Mouse (Mus musculus) liver, postnatal 0 days (tissue): ENCODE measurements around the gene Ralgps1. TPM values are rescaled to one million over a fixed set of nuclear protein-coding genes. Genes with fewer than 3 reads are reported as not detected.

Source experiments
- ATAC-seq: fragments of 200-750 bp; cut with Nextera tagmentation; 2 replicates; pipeline ENCODE4 v1.8.0; 2017; ENCODE audit warnings: mild to moderate bottlenecking, moderate library complexity
- DNase-seq: peaks from one replicate; pipeline ENCODE4 v3.0.0-alpha.2; 2016
- H3K27ac ChIP-seq: fragments of 300-500 bp; sonication (generic); 2 replicates; pipeline ENCODE4 v1.5.1; 2014; ENCODE audit warnings: antibody characterized with exemption, moderate library complexity, mild to moderate bottlenecking, low read depth
- H3K27me3 ChIP-seq: fragments of 300-500 bp; sonication (generic); 2 replicates; pipeline ENCODE4 v1.6.1; 2014; ENCODE audit warnings: low read length, control low read depth, mixed read lengths; ENCODE audit not compliant: insufficient read depth
- H3K36me3 ChIP-seq: fragments of 300-500 bp; sonication (generic); replicated peaks from 2 replicates; pipeline ENCODE4 v1.6.1; 2014; ENCODE audit warnings: mild to moderate bottlenecking, control low read depth, low read length, moderate library complexity, mixed read lengths; ENCODE audit not compliant: insufficient read depth
- H3K4me1 ChIP-seq: fragments of 300-500 bp; sonication (generic); 2 replicates; pipeline ENCODE4 v1.6.1; 2014; ENCODE audit warnings: antibody characterized with exemption, mild to moderate bottlenecking, control low read depth; ENCODE audit not compliant: insufficient read depth
- H3K4me2 ChIP-seq: fragments of 300-500 bp; sonication (generic); 2 replicates; pipeline ENCODE4 v1.6.1; 2014; ENCODE audit warnings: low read depth, mild to moderate bottlenecking, low read length, moderate library complexity, mixed read lengths
- H3K4me3 ChIP-seq: fragments of 300-500 bp; sonication (generic); 2 replicates; pipeline ENCODE4 v1.5.1; 2014; ENCODE audit warnings: low read depth, low read length
- H3K9ac ChIP-seq: fragments of 300-500 bp; sonication (generic); replicated peaks from 2 replicates; pipeline ENCODE4 v1.6.1; 2014; ENCODE audit warnings: mild to moderate bottlenecking, moderate library complexity
- H3K9me3 ChIP-seq: fragments of 300-500 bp; sonication (generic); 2 replicates; pipeline ENCODE4 v1.6.1; 2016; ENCODE audit warnings: mild to moderate bottlenecking, control low read depth, low read length, mixed read lengths
- CTCF ChIP-seq: sonication (generic); IDR thresholded peaks from 2 replicates; pipeline ENCODE4 v1.5.1; 2016; ENCODE audit warnings: antibody characterized with exemption, low read depth
- EP300 ChIP-seq: IDR thresholded peaks from 2 replicates; pipeline ENCODE4 v1.6.1; 2016; ENCODE audit warnings: antibody characterized with exemption, low read depth, mild to moderate bottlenecking
- WGBS: fragments of 180-500 bp; shearing (Covaris S2); extraction: QIAGEN DNeasy Blood & Tissue Kit; methylation state at CpG from one replicate; pipeline ENCODE4 v1.1.7; 2014; ENCODE audit not compliant: insufficient replicate concordance; 5-methylcytosine and 5-hydroxymethylcytosine counted together
- polyA plus RNA-seq: library from polyadenylated mRNA; unstranded; fragments of >200 nt; fragmentation: Nextera tagmentation; extraction: Ambion mirVana; gene quantifications from 2 replicates; pipeline ENCODE4 v1.2.1, GENCODE M21; 2015

The Ralgps1 gene
- polyA plus RNA-seq, 1 experiment from 2014 or later, result 0.83 TPM

GRCm38 (mm10) chr2:33205939-33206525 is 165.3 kb downstream of the Ralgps1 start:
- WGBS, result 59% methylated on average over 14 of the region's 14 CpGs
- no peak for DNase-seq
- no peak for ATAC-seq
- Histone ChIP-seq H3K36me3 (no peaks in the 10 kb centered on the region), H3K4me3 (no peak overlapping the region), H3K9me3 (no peaks in the 10 kb centered on the region), H3K9ac (no peak overlapping the region), H3K27me3 (no peaks in the 10 kb centered on the region), H3K4me1 (peaks cover 14% of the 10 kb centered on the region), H3K4me2 (no peak overlapping the region), H3K27ac (no peak overlapping the region)
- TF ChIP-seq CTCF, result no peak
- TF ChIP-seq EP300, result no peak

- Histone ChIP-seq H3K4me1 (peaks cover 22% of the 10 kb centered on the region), H3K9me3 (no peaks in the 10 kb centered on the region), H3K4me3 (no peak overlapping the region), H3K4me2 (no peak overlapping the region), H3K27me3 (no peaks in the 10 kb centered on the region), H3K27ac (no peak overlapping the region), H3K36me3 (no peaks in the 10 kb centered on the region), H3K9ac (no peak overlapping the region)
- TF ChIP-seq EP300 (no peak), CTCF (no peak)
- WGBS, result 59% methylated on average over 5 of the region's 5 CpGs
- no peak for DNase-seq
- ATAC-seq, result no peak
These were observed 166.3 kb downstream of the Ralgps1 start for GRCm38 (mm10) chr2:33204980-33205379.

- Histone ChIP-seq H3K27me3 (no peaks in the 10 kb centered on the region), H3K27ac (no peak overlapping the region), H3K4me2 (no peak overlapping the region), H3K4me1 (peaks cover 24% of the 10 kb centered on the region), H3K4me3 (no peak overlapping the region), H3K9ac (no peak overlapping the region), H3K36me3 (no peaks in the 10 kb centered on the region), H3K9me3 (no peaks in the 10 kb centered on the region)
- WGBS, result 45% methylated on average over 6 of the region's 6 CpGs
- ATAC-seq (no peak), DNase-seq (no peak)
- no peak for TF ChIP-seq CTCF
- TF ChIP-seq EP300, result no peak
These were observed 168.0 kb downstream of the Ralgps1 start for GRCm38 (mm10) chr2:33203284-33203683.

GRCm38 (mm10) chr2:33200368-33201068 is 170.8 kb downstream of the Ralgps1 start:
- ATAC-seq (peak; percentile 63), DNase-seq (peak; percentile 41)
- H3K36me3 ChIP-seq, result no peaks in the 10 kb centered on the region
- H3K4me3 ChIP-seq, result no peak overlapping the region
- peak overlapping the region; percentile 34; the same call in 1 of the 2 replicates for H3K27ac ChIP-seq
- no peak overlapping the region; the same call in 1 of the 2 replicates for H3K4me2 ChIP-seq
- H3K4me1 ChIP-seq, result peaks cover 24% of the 10 kb centered on the region
- 61% methylated on average over 14 of the region's 14 CpGs for WGBS
- H3K9me3 ChIP-seq, result no peaks in the 10 kb centered on the region
- H3K9ac ChIP-seq, result no peak overlapping the region
- no peaks in the 10 kb centered on the region for H3K27me3 ChIP-seq
- no peak for TF ChIP-seq CTCF
- 0 out of 2 replicates have a peak, but pooled peaks have one; percentile 15 for TF ChIP-seq EP300

GRCm38 (mm10) chr2:33189976-33190375 is 181.3 kb downstream of the Ralgps1 start:
- H3K27ac ChIP-seq, result no peak overlapping the region
- no peaks in the 10 kb centered on the region for H3K4me1 ChIP-seq
- DNase-seq (no peak), ATAC-seq (no peak)
- no peaks in the 10 kb centered on the region for H3K9me3 ChIP-seq
- no peaks in the 10 kb centered on the region for H3K36me3 ChIP-seq
- TF ChIP-seq CTCF, result no peak
- TF ChIP-seq EP300, result no peak
- H3K9ac ChIP-seq, result no peak overlapping the region
- 86% methylated on average over 3 of the region's 3 CpGs for WGBS
- H3K27me3 ChIP-seq, result no peaks in the 10 kb centered on the region
- H3K4me3 ChIP-seq, result no peak overlapping the region
- H3K4me2 ChIP-seq, result no peak overlapping the region

- 85% methylated on average over 6 of the region's 6 CpGs for WGBS
- ATAC-seq, result no peak
- DNase-seq, result no peak
- no peaks in the 10 kb centered on the region for H3K9me3 ChIP-seq
- no peak overlapping the region for H3K4me3 ChIP-seq
- H3K27me3 ChIP-seq, result no peaks in the 10 kb centered on the region
- H3K4me2 ChIP-seq, result no peak overlapping the region
- H3K9ac ChIP-seq, result no peak overlapping the region
- H3K4me1 ChIP-seq, result no peaks in the 10 kb centered on the region
- no peak overlapping the region for H3K27ac ChIP-seq
- H3K36me3 ChIP-seq, result no peaks in the 10 kb centered on the region
- TF ChIP-seq CTCF (no peak), EP300 (no peak)
These were observed 182.2 kb downstream of the Ralgps1 start for GRCm38 (mm10) chr2:33188925-33189670.
